Mouse (Mus musculus): ENCODE data around the gene Pqlc2.

DNA sequence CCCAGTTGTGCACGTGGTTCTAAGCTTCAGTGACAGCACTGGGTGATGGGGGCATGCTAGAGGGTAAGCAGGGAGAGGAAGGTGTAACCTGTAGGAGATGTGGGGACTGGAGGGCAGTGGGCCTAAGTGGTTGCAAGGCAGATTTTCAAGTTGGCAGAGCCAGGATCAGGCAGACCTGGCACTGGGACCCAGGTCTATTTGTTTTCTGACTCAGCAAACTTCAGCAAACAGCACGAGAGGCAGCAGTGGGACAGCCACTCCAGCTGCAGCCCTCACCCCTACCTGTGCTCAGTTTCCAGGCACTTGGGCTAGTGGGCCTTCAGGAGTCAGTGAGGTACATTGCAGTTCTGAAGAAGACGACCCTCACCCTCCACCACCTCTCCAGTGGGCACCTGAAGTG lies 46.7 kb upstream of the Pqlc2 start:
- TF ChIP-seq POLR2A (IDR thresholded peaks at IDR 0.05; ENCODE audit: control insufficient read depth, extremely low read depth, insufficient read depth, low read length, poor library complexity), result no peak
- no peak for TF ChIP-seq CTCF (IDR thresholded peaks at IDR 0.05; ENCODE audit: borderline replicate concordance, control insufficient read depth, extremely low read depth, insufficient read depth, low read length, poor library complexity)
